Mouse (Mus musculus) lung, postnatal 0 days (tissue): ENCODE data around the gene Sh2d6.

Source experiments
- CTCF ChIP-seq: IDR thresholded peaks from 2 replicates; pipeline ENCODE4 v1.5.1; 2016; ENCODE audit warnings: antibody characterized with exemption, mild to moderate bottlenecking
- EP300 ChIP-seq: IDR thresholded peaks from 2 replicates; pipeline ENCODE4 v1.6.1; 2016; ENCODE audit warnings: antibody characterized with exemption, mild to moderate bottlenecking, control low read depth

GRCm38 (mm10) chr6:72466171-72466570 is 55.3 kb downstream of the Sh2d6 start:
- TF ChIP-seq CTCF (no peak), EP300 (no peak)
